Comparison of ENCODE assay signal across 21 mouse cellular contexts in genomic region chr15:62416691-62417090, GRCm38 (mm10).
A peak's percentile ranks its signal among the peaks of the same experiment; 100 is the strongest.
DNase-seq lines count a peak whose midpoint lies in the region; ATAC-seq and TF ChIP-seq lines count a peak whose summit lies in the region.
"Had no signal": no experiment of that assay in that cellular context is flagged by ENCODE, and none has a peak within 500 bp of the region (broad histone marks: within the 10 kb centered on the region; RNA-seq: fewer than 3 reads in every experiment).

No protein-coding gene starts in this region.

- H3K9me3 ChIP-seq in liver, embryonic 11.5 days (ENCODE audit: control insufficient read depth, low read length): no peaks in the 10 kb centered on the region
- H3K9me3 ChIP-seq: embryonic facial prominence, embryonic 10.5 days; embryonic facial prominence, embryonic 12.5 days; forebrain, embryonic 13.5 days; forebrain, embryonic 15.5 days had no signal

- DNase-seq in 3134 (ENCODE audit: extremely low read depth, insufficient read length, low spot score) (peak; percentile 39), 3T3-L1 (ENCODE audit: low read depth, low spot score) (peak; percentile 33)
- no peak for DNase-seq in left cerebral cortex, adult 18-20 months (ENCODE audit: low spot score in 2 of 2)
- no peak for DNase-seq in liver, embryonic 11.5 days (ENCODE audit: low spot score)
- DNase-seq: adrenal gland, adult 2 months; adrenal gland, postnatal 10 days; adrenal gland, postnatal 25 days; B cell, adult 2 months; cerebellum, adult 11-12 months; cerebellum, adult 2 months; cerebellum, adult 9-10 months; cerebellum, postnatal 10 days; cerebellum, postnatal 25 days; forebrain, postnatal 0 days had no signal

- H3K27ac ChIP-seq in liver, embryonic 11.5 days (ENCODE audit: low read depth, low read length): no peak overlapping the region
- H3K27ac ChIP-seq: embryonic facial prominence, embryonic 10.5 days; embryonic facial prominence, embryonic 12.5 days; forebrain, embryonic 13.5 days; forebrain, embryonic 15.5 days had no signal

- H3K4me2 ChIP-seq in myocyte (ENCODE audit: low read depth): no peak overlapping the region
- H3K4me2 ChIP-seq in liver, embryonic 11.5 days: no peak overlapping the region
- H3K4me2 ChIP-seq: embryonic facial prominence, embryonic 12.5 days; forebrain, embryonic 13.5 days; forebrain, embryonic 15.5 days had no signal

- no peak for TF ChIP-seq POLR2A in myocyte (IDR thresholded peaks at IDR 0.05; ENCODE audit: insufficient read length, low read depth)

- H3K36me3 ChIP-seq in C2C12 (ENCODE audit: control insufficient read depth, insufficient read depth) (no peaks in the 10 kb centered on the region), myocyte (ENCODE audit: control insufficient read depth, insufficient read depth) (no peaks in the 10 kb centered on the region)
- H3K36me3 ChIP-seq in liver, embryonic 11.5 days (ENCODE audit: control insufficient read depth, insufficient read depth, low read length): no peaks in the 10 kb centered on the region
- H3K36me3 ChIP-seq: embryonic facial prominence, embryonic 10.5 days; embryonic facial prominence, embryonic 12.5 days; forebrain, embryonic 15.5 days had no signal

- no peak for TF ChIP-seq CTCF in C2C12 (IDR thresholded peaks at IDR 0.05; ENCODE audit: control insufficient read depth, insufficient read depth, insufficient read length)

- H3K4me1 ChIP-seq in liver, embryonic 11.5 days (replicated peaks; ENCODE audit: control insufficient read depth, insufficient read depth, low read length): no peaks in the 10 kb centered on the region
- H3K4me1 ChIP-seq: embryonic facial prominence, embryonic 12.5 days had no signal

- no peaks in the 10 kb centered on the region for H3K79me3 ChIP-seq in C2C12 (ENCODE audit: low read depth)

- H3K4me3 ChIP-seq in C2C12 (ENCODE audit: insufficient read depth, poor library complexity, severe bottlenecking): no peak overlapping the region
- no peak overlapping the region for H3K4me3 ChIP-seq in myocyte
- H3K4me3 ChIP-seq in liver, embryonic 11.5 days (ENCODE audit: low read depth, low read length): no peak overlapping the region
- H3K4me3 ChIP-seq: embryonic facial prominence, embryonic 10.5 days; embryonic facial prominence, embryonic 12.5 days; forebrain, embryonic 13.5 days; forebrain, embryonic 15.5 days had no signal

- ATAC-seq in liver, embryonic 11.5 days (replicated peaks; ENCODE audit: low FRiP score): no peak
- no peak for ATAC-seq in monocyte, adult 5-6 weeks (replicated peaks; ENCODE audit: insufficient number of reproducible peaks, low FRiP score, low TSS enrichment, poor library complexity, severe bottlenecking)
- ATAC-seq: forebrain, embryonic 13.5 days; forebrain, embryonic 15.5 days; forebrain, postnatal 0 days had no signal

- H3K27me3 ChIP-seq in C2C12 (ENCODE audit: control insufficient read depth, insufficient read depth, insufficient read length) (no peaks in the 10 kb centered on the region), myocyte (ENCODE audit: control insufficient read depth, insufficient read depth, insufficient read length) (no peaks in the 10 kb centered on the region)
- H3K27me3 ChIP-seq in liver, embryonic 11.5 days (replicated peaks; ENCODE audit: control insufficient read depth, insufficient read depth, low read length): no peaks in the 10 kb centered on the region
- H3K27me3 ChIP-seq: embryonic facial prominence, embryonic 12.5 days; forebrain, embryonic 13.5 days; forebrain, embryonic 15.5 days had no signal

- no peak overlapping the region for H3K9ac ChIP-seq in liver, embryonic 11.5 days (ENCODE audit: low read depth, low read length)
- H3K9ac ChIP-seq: embryonic facial prominence, embryonic 12.5 days; forebrain, embryonic 13.5 days; forebrain, embryonic 15.5 days; forebrain, postnatal 0 days had no signal

- H3ac ChIP-seq in C2C12 (ENCODE audit: control insufficient read depth, insufficient read length, low read depth) (no peak overlapping the region), myocyte (ENCODE audit: control insufficient read depth, insufficient read length) (no peak overlapping the region)

- H3K79me2 ChIP-seq in C2C12 (ENCODE audit: control insufficient read depth, insufficient read depth) (no peaks in the 10 kb centered on the region), myocyte (ENCODE audit: control insufficient read depth, insufficient read depth) (no peaks in the 10 kb centered on the region)

TF ChIP-seq in C2C12, 6 proteins besides CTCF, POLR2A, EP300 and RAD21:
- TF ChIP-seq CEBPB (IDR thresholded peaks at IDR 0.05; ENCODE audit: low read depth) (peak; percentile 88), FOSL1 (IDR thresholded peaks at IDR 0.05; ENCODE audit: insufficient read depth, low read length, poor library complexity, severe bottlenecking) (no peak), MYOG (IDR thresholded peaks at IDR 0.05; ENCODE audit: control insufficient read depth, extremely low read depth, insufficient read length) (no peak)
TF ChIP-seq in C2C12: peak in this region for 1.

TF ChIP-seq in myocyte, 11 proteins besides CTCF, POLR2A, EP300 and RAD21:
- TF ChIP-seq POLR2AphosphoS2 (IDR thresholded peaks at IDR 0.05; ENCODE audit: insufficient read length, low read depth): no peak
- no peak for TF ChIP-seq REST (IDR thresholded peaks at IDR 0.05; ENCODE audit: insufficient read depth, insufficient read length)
- TF ChIP-seq MYOG (IDR thresholded peaks at IDR 0.05; ENCODE audit: control insufficient read depth in 1 of 3, insufficient read depth in 1 of 3, insufficient read length in 2 of 3, low read depth in 2 of 3): no peak
- no peak for TF ChIP-seq MAX (IDR thresholded peaks at IDR 0.05; ENCODE audit: low read depth)
- TF ChIP-seq MYOD1 (IDR thresholded peaks at IDR 0.05; ENCODE audit: control insufficient read depth in 1 of 3, insufficient read length in 2 of 3, low read depth in 2 of 3): no peak
- TF ChIP-seq E2F4 (IDR thresholded peaks at IDR 0.05; ENCODE audit: insufficient read depth): no peak
- TF ChIP-seq SRF (IDR thresholded peaks at IDR 0.05; ENCODE audit: control insufficient read depth, insufficient read length, low read depth): no peak
- no peak for TF ChIP-seq TCF12 (IDR thresholded peaks at IDR 0.05; ENCODE audit: insufficient read depth, poor library complexity, severe bottlenecking)
- peak; percentile 75; the same call in 1 of the 2 replicates for TF ChIP-seq CEBPB (IDR thresholded peaks at IDR 0.05; ENCODE audit: insufficient read depth, poor library complexity, severe bottlenecking)
TF ChIP-seq in myocyte: peak in this region for 1.

Comparison
In these comparisons a context has a peak if more than half of its experiments do, and no peak if none do; other contexts are left out.
1. DNase-seq: peak in 3134 (single experiment) and 3T3-L1 (single experiment); none in left cerebral cortex, adult 18-20 months (0 of 2) and liver, embryonic 11.5 days (single experiment).